Mouse (Mus musculus) adrenal gland, postnatal 25 days (tissue): ENCODE results near the gene Slc1a2. TPM values are rescaled to one million over a fixed set of nuclear protein-coding genes. Genes with fewer than 3 reads are reported as not detected.

Experiments
- DNase-seq: peaks from one replicate; pipeline ENCODE4 v3.0.0; 2021; ENCODE audit warnings: mixed read lengths
- total RNA-seq: library from RNA; stranded (reverse); gene quantifications from 2 replicates; pipeline ENCODE4 v1.2.3, GENCODE M21; 2021

Slc1a2 gene
- total RNA-seq, 1 experiment from 2014 or later = 0.06 TPM

- no peak for DNase-seq
Observed at GRCm38 (mm10) chr2:102663339-102663738, 4.9 kb downstream of the Slc1a2 start.

GRCm38 (mm10) chr2:102663865-102664264, 5.4 kb downstream of the Slc1a2 start:
- no peak for DNase-seq

DNA sequence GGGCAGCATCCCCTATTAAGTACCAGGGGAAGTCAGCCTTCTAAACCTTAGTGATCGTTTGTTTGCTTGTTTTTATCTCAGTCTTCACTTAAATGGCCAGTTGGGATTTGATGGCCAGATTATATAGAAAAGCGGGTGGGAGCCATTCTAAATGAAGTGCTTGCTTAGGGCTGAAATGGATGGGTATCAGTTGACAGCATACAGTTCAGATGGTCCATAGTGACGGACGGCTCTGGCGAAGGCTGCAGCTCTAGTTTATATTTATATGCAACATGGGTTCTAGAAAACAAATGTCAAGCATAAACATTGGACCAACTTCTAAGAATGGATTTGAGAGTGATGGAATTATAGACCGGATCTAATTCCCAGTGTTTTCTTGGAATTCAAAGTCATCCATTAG, 9.5 kb downstream of the Slc1a2 start:
- DNase-seq = no peak

- DNase-seq = no peak
Observed at GRCm38 (mm10) chr2:102669580-102669979, 11.1 kb downstream of the Slc1a2 start.

DNA sequence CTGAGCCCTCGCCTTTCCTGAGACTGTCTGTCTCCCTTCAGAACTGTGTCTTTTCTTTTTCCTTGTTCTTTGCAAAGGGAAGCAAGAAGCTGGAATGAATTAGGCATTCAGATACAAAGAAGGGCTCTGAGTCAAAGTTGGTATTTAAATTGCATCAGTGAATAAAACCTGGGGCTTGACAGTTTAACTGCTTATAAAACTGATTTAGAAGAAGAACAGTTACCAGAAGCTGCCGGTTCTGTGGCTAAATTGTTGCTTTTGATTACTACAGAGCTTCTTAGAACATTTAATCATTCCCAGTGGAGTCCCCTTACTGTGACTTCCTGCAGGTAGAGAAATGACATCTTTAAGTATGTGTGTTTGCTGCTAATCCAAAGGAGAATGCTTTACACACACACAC, 16.1 kb downstream of the Slc1a2 start:
- DNase-seq = no peak

DNA sequence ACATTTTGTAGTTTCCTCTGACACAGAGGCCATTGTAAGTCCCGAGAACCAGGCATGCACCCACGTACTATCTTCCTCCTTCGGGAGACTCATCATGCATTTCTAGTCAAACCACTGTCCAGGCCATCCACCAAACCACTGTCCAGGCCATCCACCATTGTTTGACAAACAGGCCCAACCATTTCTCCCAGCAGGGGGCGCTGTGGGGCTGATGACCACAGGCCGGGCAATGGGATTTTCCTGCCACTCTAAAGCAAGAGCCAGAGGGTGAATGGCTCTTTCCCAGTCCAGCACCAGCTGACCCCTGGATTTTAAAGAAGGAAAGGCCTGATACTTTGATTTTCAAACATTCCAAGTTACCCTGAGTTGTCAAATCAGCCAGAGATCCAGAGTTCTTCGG, 16.8 kb downstream of the Slc1a2 start:
- peak; percentile 75 for DNase-seq

- no peak for DNase-seq
Observed at GRCm38 (mm10) chr2:102676716-102677312, 18.4 kb downstream of the Slc1a2 start.

DNA sequence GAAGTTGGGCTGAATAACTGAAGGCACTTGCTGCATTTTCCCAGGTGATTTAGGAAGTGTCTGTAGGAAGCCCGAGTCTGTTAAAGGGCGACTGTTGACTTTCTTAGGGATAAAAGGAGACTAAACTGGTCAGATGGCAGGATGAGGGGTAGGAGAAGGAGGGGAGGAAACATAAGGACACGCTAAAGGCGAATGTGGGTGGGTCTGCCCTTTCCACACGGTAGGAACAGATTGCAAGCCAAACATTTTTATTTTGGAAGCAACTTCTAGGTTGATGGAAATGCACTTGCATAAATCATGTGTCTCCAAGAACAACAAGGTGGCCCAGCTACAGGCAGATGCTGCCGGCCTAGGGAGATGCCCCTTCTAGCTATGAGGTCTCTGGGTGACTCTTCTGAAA, 18.9 kb downstream of the Slc1a2 start:
- DNase-seq = no peak

GRCm38 (mm10) chr2:102681351-102681750, 22.9 kb downstream of the Slc1a2 start:
- DNase-seq = no peak

GRCm38 (mm10) chr2:102682168-102682567, 23.7 kb downstream of the Slc1a2 start:
- peak; percentile 57 for DNase-seq

GRCm38 (mm10) chr2:102685371-102686107, 27.1 kb downstream of the Slc1a2 start:
- DNase-seq = no peak

GRCm38 (mm10) chr2:102686108-102686450, 27.6 kb downstream of the Slc1a2 start:
- no peak for DNase-seq

DNA sequence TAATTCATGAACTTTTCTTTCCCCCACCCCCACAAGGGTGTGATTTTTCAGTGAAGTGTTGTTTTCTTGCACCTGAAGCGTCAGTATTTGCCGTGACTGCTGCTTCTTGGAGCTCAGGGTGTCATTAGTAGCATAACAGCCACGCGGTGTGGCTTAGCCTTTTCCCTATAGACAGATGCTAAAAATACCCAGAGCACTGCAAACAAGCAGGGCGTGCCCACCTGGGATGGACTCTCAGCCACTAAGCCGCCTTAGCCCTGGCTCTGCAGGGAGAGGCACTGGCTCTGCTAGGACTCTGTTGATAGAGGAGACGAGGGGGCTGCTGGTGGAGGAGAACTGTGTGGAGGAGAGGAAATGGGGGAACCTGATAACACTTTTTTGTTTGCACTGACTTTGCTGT, 35.1 kb downstream of the Slc1a2 start:
- DNase-seq = no peak

- DNase-seq = no peak
Observed at GRCm38 (mm10) chr2:102694750-102695149, 36.3 kb downstream of the Slc1a2 start.

GRCm38 (mm10) chr2:102695541-102695940, 37.1 kb downstream of the Slc1a2 start:
- DNase-seq = no peak

DNA sequence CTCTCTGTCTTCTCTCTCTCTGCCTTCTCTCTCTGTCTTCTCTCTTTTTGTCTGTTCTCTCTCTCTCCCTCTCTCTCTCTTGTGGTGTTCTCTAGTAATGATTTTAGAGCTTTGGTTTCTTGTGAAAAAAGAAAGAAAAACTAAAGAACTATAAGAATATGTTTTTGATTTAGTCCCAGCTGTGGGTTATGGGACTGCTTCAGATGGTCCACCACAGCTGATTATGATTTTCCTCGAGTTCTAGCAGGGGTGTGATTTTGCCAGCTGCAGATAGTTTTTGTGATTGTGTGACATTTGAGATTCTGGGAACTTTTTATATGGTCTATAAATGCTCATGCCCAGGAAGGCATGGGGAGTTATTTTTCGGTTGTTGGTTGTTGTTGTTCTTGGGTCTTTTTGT, 39.3 kb downstream of the Slc1a2 start:
- DNase-seq = no peak

- no peak for DNase-seq
Observed at GRCm38 (mm10) chr2:102699921-102700320, 41.5 kb downstream of the Slc1a2 start.

- DNase-seq = no peak
Observed at GRCm38 (mm10) chr2:102700695-102701094, 42.2 kb downstream of the Slc1a2 start.

- DNase-seq = no peak
Observed at GRCm38 (mm10) chr2:102701382-102701781, 42.9 kb downstream of the Slc1a2 start.

DNA sequence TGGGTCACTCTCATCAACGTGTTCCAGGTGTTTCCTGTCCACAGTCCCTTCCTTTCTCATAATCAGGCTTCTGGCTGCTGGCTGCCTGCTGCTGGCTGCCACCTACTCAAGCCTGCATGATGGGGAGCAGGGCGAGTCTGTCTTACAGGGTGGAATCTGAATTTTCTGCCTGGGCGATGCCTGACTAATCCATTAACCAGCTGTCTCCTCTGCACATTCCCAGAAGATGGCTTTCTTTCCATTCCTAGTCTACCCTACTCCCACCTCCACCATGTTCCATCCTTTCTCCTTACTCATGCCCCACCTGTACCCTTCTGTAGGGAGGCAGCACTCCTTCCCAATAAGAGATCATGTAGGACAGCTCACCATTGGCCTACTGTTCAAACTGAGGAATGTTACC, 45.1 kb downstream of the Slc1a2 start:
- DNase-seq = no peak

GRCm38 (mm10) chr2:102704781-102705180, 46.3 kb downstream of the Slc1a2 start:
- no peak for DNase-seq

DNA sequence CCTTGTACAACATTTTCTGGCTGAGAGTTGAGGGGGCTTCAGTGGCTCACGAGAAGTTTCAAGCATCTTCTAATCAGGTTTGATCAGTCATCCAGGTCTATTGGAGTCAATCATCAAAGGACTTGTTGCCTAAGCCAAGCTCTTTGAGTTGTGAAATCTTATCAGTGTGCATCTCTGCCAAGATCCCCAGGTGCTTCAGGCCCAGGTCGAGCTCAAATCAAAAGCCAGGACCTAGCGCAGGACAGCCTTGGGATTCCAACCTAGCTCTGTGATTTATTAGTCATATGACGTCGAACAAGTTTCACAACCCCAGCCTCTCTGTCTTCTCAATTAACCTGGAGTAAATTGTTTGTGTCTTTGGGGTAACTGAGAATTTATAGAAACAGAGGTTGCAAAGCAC, 53.1 kb downstream of the Slc1a2 start:
- no peak for DNase-seq

- no peak for DNase-seq
Observed at GRCm38 (mm10) chr2:102712049-102712448, 53.6 kb downstream of the Slc1a2 start.
